Mouse (Mus musculus): ENCODE measurements at regions not wholly inside any gene's neighbourhood (a gene's known extent, or its start where the extent isn't known, plus 50 kb on each side); places are given as distances from the start of the nearest gene placed in this dataset.

DNA sequence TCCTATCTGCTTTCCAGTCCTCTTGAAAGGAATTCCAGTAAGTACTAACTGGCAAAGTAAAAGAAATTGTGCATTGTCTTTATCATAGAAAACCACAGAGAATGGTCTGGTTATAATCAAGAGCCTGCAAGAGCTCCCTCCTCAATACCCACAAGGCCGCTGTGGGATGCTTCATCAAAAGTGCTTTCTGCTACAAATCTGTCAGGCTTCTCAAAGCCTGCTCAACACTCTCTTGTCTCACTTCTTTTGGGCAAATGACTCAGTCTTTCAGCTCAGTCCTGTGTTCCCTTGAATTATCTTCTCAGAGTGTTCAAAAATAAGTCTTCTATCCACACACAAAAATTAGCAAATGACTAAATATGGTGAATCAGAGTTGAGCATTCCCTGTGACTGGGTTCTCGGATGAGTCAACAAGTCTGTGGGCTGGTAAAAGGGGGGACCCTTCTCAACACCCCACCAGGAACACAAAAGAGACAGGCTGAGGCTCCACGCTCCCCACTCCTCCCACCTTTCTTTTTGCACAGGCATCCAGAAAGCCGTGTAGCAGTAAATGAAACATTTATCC is 81.8 kb downstream of the Hlx start:
- Histone ChIP-seq H3K4me3 (ENCODE audit: low read depth, low read length) (no peak overlapping the region), H3K36me3 (ENCODE audit: control insufficient read depth, insufficient read depth, low read length, poor library complexity, severe bottlenecking) (no peaks in the 10 kb centered on the region), H3K4me1 (ENCODE audit: control insufficient read depth, insufficient read depth, low read length) (no peaks in the 10 kb centered on the region), H3K9ac (ENCODE audit: low read depth, poor library complexity, severe bottlenecking) (no peak overlapping the region), H3K27me3 (ENCODE audit: control insufficient read depth, insufficient read depth, low read length, poor library complexity, severe bottlenecking) (no peaks in the 10 kb centered on the region), H3K27ac (ENCODE audit: insufficient read depth, low read length) (no peak overlapping the region), H3K9me3 (replicated peaks; ENCODE audit: control insufficient read depth, insufficient read depth, low read length, poor library complexity, severe bottlenecking) (no peaks in the 10 kb centered on the region; the same call in 1 of the 2 replicates)
- TF ChIP-seq CTCF (IDR thresholded peaks at IDR 0.05; ENCODE audit: low read depth, low read length), result no peak
- no peak for TF ChIP-seq EP300 (IDR thresholded peaks at IDR 0.05; ENCODE audit: insufficient read depth, low read depth, low read length)
- no peak for TF ChIP-seq POLR2A (IDR thresholded peaks at IDR 0.05; ENCODE audit: insufficient read depth, low read length)

DNA sequence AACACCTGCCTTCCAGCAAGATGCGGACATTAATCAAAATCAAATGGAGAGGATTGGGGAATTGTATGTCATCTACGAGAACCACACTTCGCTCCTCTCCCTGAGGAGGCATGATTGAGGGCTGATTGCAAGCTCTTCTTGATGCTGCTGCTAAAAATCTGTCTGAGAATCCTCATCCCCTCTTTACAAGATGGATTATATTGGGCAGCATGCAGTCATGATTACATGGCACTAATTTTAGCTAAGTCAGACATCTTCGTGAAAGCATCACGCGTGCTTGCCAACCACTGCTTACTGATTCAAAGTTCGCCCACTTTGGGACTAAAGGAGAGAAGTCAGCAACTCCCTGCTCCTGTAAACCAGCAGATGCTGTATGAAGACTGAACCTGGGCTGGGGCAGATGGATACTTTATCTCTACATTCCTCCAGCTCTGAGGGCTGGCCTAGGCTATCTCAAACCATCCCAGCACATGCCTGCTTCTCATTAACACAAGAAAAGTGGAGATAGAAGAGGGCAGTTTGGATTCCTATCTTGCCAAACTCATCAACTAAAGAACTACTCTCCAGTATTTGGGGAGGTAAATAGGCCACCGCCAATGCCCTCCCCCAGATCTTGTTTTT is 84.4 kb downstream of the Hlx start:
- Histone ChIP-seq H3K4me3 (ENCODE audit: low read depth, low read length) (no peak overlapping the region), H3K4me1 (ENCODE audit: control insufficient read depth, insufficient read depth, low read length) (no peaks in the 10 kb centered on the region), H3K9me3 (replicated peaks; ENCODE audit: control insufficient read depth, insufficient read depth, low read length, poor library complexity, severe bottlenecking) (no peaks in the 10 kb centered on the region; the same call in 1 of the 2 replicates), H3K36me3 (ENCODE audit: control insufficient read depth, insufficient read depth, low read length, poor library complexity, severe bottlenecking) (no peaks in the 10 kb centered on the region), H3K27me3 (ENCODE audit: control insufficient read depth, insufficient read depth, low read length, poor library complexity, severe bottlenecking) (no peaks in the 10 kb centered on the region), H3K27ac (ENCODE audit: insufficient read depth, low read length) (no peak overlapping the region), H3K9ac (ENCODE audit: low read depth, poor library complexity, severe bottlenecking) (no peak overlapping the region)
- TF ChIP-seq POLR2A (IDR thresholded peaks at IDR 0.05; ENCODE audit: insufficient read depth, low read length) (no peak), CTCF (IDR thresholded peaks at IDR 0.05; ENCODE audit: low read depth, low read length) (no peak), EP300 (IDR thresholded peaks at IDR 0.05; ENCODE audit: insufficient read depth, low read depth, low read length) (no peak)

DNA sequence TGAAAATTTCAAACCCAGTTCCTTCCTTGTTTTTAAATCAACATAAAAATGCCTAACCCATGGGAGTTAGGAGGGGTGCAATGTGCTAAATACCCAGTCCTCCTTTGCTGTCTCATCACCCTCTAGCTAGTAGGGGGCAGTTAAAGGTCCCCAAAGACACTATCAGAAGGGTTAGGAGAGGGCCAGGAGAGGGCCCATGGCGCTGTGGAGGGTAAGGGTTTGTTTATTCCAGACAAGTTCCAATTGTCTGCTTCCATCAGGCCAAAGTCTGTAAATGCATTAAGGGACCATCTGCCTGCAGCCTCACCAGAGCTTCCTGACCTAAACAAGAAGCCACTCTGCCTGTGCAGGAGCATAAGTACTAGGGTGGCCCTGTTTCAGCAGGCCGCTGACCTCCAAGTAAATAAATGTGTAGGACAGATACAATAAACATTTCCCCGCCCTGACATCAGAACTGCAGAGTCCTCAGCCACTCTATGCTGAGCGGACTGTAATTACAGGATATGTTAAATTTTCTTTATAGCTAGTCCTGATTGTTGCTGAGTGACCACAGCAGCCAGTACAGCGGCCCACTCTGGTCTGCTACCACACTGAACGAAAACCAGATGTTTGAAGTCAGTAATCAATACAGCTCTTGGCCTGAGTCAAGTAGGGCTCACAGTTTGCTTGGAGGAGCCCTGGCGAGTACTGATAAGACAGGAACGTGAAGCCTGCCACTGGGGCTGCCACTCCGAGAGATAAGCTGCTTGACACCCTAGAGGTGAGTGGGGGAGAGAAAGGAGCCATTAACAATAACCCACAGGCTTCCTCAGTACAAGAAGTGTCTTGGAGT is 87.4 kb downstream of the Hlx start:
- no peaks in the 10 kb centered on the region for H3K4me1 ChIP-seq (ENCODE audit: control insufficient read depth, insufficient read depth, low read length)
- H3K9ac ChIP-seq (ENCODE audit: low read depth, poor library complexity, severe bottlenecking), result no peak overlapping the region
- no peaks in the 10 kb centered on the region for H3K36me3 ChIP-seq (ENCODE audit: control insufficient read depth, insufficient read depth, low read length, poor library complexity, severe bottlenecking)
- H3K27me3 ChIP-seq (ENCODE audit: control insufficient read depth, insufficient read depth, low read length, poor library complexity, severe bottlenecking), result no peaks in the 10 kb centered on the region
- no peaks in the 10 kb centered on the region; the same call in 1 of the 2 replicates for H3K9me3 ChIP-seq (replicated peaks; ENCODE audit: control insufficient read depth, insufficient read depth, low read length, poor library complexity, severe bottlenecking)
- H3K27ac ChIP-seq (ENCODE audit: insufficient read depth, low read length), result no peak overlapping the region
- no peak for TF ChIP-seq CTCF (IDR thresholded peaks at IDR 0.05; ENCODE audit: low read depth, low read length)
- TF ChIP-seq EP300 (IDR thresholded peaks at IDR 0.05; ENCODE audit: insufficient read depth, low read depth, low read length), result no peak
- no peak for TF ChIP-seq POLR2A (IDR thresholded peaks at IDR 0.05; ENCODE audit: insufficient read depth, low read length)
- H3K4me3 ChIP-seq (ENCODE audit: low read depth, low read length), result no peak overlapping the region

DNA sequence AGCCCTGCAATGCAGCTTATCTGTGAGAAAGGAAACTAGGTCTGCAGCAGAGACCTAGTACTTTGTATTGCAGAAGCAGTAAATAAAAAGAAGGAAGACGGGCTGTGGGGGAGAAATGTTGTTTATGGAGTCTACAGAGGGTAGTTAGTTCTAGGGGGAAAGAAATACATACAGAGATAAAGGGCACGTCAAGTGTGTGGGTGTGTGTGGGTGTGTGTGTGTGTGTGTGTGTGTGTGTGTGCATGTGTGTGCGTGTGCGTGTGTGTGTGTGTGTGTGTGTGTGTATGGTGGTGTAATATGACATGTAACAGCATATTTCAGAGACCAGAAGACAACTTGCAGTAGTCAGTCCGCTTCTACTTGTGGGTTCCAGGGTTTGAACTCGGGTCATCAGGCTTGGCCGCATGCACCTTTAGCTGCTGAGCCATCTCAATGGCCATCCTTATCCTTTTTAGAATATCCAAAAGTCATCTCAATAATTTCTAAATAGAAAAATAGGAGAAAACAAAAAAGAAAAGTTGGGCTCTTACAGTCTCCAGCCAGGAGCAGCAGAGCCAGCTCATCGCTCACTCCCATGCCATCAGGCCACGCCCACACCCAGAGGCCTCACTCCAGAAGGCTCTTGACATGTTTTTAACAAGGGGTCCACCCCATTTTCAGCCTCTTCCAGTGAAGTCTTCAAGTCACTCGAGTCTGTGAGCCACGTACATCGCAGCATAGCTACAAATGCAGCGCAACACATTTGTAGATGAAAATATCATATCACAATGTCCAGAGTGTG is 101.5 kb downstream of the Hlx start:
- TF ChIP-seq POLR2A (IDR thresholded peaks at IDR 0.05; ENCODE audit: insufficient read depth, low read length) (no peak), EP300 (IDR thresholded peaks at IDR 0.05; ENCODE audit: insufficient read depth, low read depth, low read length) (no peak), CTCF (IDR thresholded peaks at IDR 0.05; ENCODE audit: low read depth, low read length) (no peak)
- H3K4me1 ChIP-seq (ENCODE audit: control insufficient read depth, insufficient read depth, low read length), result peaks cover 3% of the 10 kb centered on the region
- no peak overlapping the region for H3K27ac ChIP-seq (ENCODE audit: insufficient read depth, low read length)
- H3K27me3 ChIP-seq (ENCODE audit: control insufficient read depth, insufficient read depth, low read length, poor library complexity, severe bottlenecking), result no peaks in the 10 kb centered on the region
- H3K9ac ChIP-seq (ENCODE audit: low read depth, poor library complexity, severe bottlenecking), result no peak overlapping the region
- H3K9me3 ChIP-seq (replicated peaks; ENCODE audit: control insufficient read depth, insufficient read depth, low read length, poor library complexity, severe bottlenecking), result no peaks in the 10 kb centered on the region
- H3K4me3 ChIP-seq (ENCODE audit: low read depth, low read length), result no peak overlapping the region
- no peaks in the 10 kb centered on the region for H3K36me3 ChIP-seq (ENCODE audit: control insufficient read depth, insufficient read depth, low read length, poor library complexity, severe bottlenecking)

DNA sequence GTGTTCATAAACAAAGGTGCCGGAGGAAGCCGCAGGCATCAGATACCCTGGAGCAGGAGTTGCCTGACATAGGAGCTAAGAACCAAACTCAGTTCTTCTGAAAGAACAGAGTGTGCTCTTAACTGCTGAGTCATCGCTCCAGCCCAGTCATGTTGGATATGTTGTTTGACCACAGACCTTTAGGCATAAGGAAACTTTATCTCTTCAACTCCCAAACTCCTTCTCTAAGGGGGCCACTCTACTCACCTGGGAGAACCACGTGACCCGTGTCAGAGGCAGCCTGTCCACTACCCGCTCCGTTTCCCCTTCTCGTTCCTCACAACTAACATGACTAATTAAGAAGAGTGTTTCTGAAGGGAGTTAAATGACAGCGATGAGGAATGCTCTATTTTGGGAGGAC is 103.2 kb downstream of the Hlx start:
- Histone ChIP-seq H3K4me1 (ENCODE audit: control insufficient read depth, insufficient read depth, low read length) (peaks cover 3% of the 10 kb centered on the region), H3K4me3 (ENCODE audit: low read depth, low read length) (no peak overlapping the region), H3K27ac (ENCODE audit: insufficient read depth, low read length) (no peak overlapping the region), H3K27me3 (ENCODE audit: control insufficient read depth, insufficient read depth, low read length, poor library complexity, severe bottlenecking) (no peaks in the 10 kb centered on the region), H3K9me3 (replicated peaks; ENCODE audit: control insufficient read depth, insufficient read depth, low read length, poor library complexity, severe bottlenecking) (no peaks in the 10 kb centered on the region), H3K36me3 (ENCODE audit: control insufficient read depth, insufficient read depth, low read length, poor library complexity, severe bottlenecking) (no peaks in the 10 kb centered on the region), H3K9ac (ENCODE audit: low read depth, poor library complexity, severe bottlenecking) (no peak overlapping the region)
- no peak for TF ChIP-seq EP300 (IDR thresholded peaks at IDR 0.05; ENCODE audit: insufficient read depth, low read depth, low read length)
- no peak for TF ChIP-seq POLR2A (IDR thresholded peaks at IDR 0.05; ENCODE audit: insufficient read depth, low read length)

Data from ES-Bruce4 (cell line).